Mouse (Mus musculus): ENCODE measurements around the gene 9930021J03Rik. TPM values are rescaled to one million over a fixed set of nuclear protein-coding genes. Genes with fewer than 3 reads are reported as not detected.

The 9930021J03Rik gene
- 82.2 TPM for polyA plus RNA-seq (2014; fragmentation: Illumina TruSeq; extraction: RNeasy Lipid Tissue Mini Kit (QIAGEN cat#74804); ENCODE audit: low read depth, low replicate concordance)

DNA sequence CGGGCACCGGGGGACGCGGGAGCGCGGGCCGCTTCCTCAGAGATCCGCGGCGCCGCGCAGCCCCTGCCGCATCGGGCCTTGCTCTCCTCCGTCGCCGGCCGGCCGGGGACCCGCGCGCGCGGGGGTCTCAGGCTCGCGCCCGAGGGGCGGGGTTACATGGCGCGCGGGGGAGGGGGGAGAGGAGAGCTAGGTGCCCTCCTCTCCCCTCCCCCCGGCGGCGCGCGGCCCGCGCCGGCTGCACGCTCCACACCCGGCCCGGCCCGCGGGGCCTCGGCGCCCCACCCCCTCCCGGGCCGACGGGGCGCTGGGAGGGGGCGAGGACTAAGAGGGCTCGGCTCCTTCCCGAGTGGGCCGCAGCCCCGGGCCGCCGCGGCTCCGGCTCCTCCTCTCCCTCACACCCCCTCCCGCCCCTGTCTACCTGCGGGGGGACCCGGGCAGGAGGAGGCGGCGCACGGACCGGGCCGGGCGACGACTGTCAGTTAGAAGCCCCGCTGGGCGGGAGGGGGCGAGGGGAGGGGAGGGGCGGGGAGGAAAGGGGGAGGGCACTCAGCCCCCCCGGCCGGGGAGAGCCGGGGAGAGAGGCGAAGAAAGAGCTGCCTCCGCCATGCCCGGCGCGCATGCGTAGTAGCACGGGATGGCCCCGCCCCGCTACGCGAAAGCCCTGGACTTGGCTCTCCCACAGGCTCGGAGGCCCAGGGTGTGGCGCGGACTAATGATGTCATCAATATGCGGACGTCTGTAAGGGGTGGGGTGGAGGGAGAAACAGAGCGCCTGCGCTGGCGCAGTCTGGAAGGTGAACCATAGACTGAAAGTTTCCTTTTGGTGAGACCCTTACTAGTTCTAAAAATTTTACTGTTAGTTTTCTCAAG is at the start of gene 9930021J03Rik:
Gene 9930021J03Rik, minus strand, starts transcription at position 73 of the 869 bp plus-strand sequence.

DNA sequence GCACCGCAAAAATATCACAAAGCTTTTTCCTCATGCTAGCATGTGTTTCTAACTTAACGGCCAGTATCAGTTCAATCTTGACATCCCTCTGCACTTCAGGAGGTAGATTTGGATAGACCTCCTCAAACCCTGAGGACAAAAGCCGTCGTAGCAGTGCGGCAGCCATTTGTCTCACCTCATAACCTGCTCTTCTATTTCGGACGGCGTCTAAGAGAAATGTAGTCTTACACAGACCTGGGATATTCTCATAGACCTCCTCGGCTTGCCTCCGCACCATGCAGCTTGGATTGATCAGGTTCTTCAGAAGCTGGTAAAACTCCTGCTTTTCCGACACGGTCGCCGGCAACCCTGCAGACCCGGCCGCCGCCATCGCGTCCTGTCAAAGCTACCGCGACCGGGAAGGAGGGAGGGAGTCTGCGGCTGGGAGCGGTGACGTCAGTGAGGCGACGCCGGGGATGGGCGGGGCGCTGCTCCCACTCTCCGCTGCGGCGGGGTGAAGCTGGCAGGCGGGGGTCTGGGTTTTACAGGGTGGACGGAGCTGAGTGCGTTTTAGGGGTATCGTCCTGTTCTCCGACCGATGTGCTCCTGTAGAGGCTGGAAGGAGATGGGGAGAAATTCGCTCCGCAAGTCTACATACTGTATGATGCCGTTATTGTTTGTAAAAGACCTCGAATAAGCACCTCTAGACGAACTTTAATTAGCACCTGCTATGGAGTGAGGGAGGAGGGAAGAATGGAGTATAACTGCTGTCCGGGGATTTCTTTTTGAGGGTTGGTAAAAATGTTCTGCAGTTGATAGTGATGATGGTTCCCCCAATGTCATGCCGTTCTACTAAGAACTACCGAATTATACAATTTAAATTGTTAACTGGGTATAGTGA is 7.0 kb upstream of the 9930021J03Rik start, which contains the start of gene Ranbp6:
Gene Ranbp6, minus strand, starts transcription at position 394 of the 880 bp plus-strand sequence.

DNA sequence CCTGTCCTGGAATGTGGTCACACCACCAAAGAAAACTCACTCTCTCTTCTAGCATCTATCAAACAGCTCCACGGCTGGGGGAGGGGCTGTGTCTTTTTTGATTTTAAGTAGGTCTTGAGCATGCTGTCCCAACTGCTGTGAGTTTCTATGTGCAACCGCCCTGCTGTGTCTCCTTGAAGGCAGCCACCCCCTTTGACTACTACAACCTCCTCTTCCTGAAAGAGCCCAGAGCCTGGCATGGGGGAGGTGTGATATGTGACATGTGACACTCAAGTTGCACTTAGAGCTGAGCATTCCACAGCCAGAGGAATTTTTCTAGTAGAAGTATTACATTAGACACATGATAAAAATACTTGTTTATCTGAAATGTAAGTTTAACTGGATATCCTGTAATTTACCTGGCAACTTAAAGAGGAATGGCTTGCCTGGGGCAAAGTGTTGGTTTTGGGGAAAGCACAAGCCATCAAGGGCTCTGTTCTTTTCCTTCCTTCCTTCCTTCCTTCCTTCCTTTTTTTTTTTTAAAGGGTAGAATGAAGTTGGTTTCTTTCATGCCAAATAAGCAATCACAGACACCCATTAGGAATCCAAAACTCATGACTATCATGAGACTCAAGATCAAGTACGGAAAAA is 108.4 kb downstream of the 9930021J03Rik start, which contains the start of gene Mlana:
Gene Mlana, plus strand, starts transcription at position 580 of the 630 bp plus-strand sequence.

Other genes starting within 250 kb of the 9930021J03Rik start
- gene Ermp1, start 157.6 kb downstream of the 9930021J03Rik start, polyA plus RNA-seq (2014; fragmentation: Illumina TruSeq; extraction: RNeasy Lipid Tissue Mini Kit (QIAGEN cat#74804); ENCODE audit: low read depth, low replicate concordance), result 28.2 TPM
- not detected for gene Mlana, start 108.2 kb downstream of the 9930021J03Rik start, polyA plus RNA-seq (2014; fragmentation: Illumina TruSeq; extraction: RNeasy Lipid Tissue Mini Kit (QIAGEN cat#74804); ENCODE audit: low read depth, low replicate concordance)
- 12.5 TPM for gene Ranbp6, start 7.0 kb upstream of the 9930021J03Rik start, polyA plus RNA-seq (2014; fragmentation: Illumina TruSeq; extraction: RNeasy Lipid Tissue Mini Kit (QIAGEN cat#74804); ENCODE audit: low read depth, low replicate concordance)
- 7.1 TPM for gene Il33, start 119.1 kb upstream of the 9930021J03Rik start, polyA plus RNA-seq (2014; fragmentation: Illumina TruSeq; extraction: RNeasy Lipid Tissue Mini Kit (QIAGEN cat#74804); ENCODE audit: low read depth, low replicate concordance)
- gene Trpd52l3, start 197.8 kb upstream of the 9930021J03Rik start, polyA plus RNA-seq (2014; fragmentation: Illumina TruSeq; extraction: RNeasy Lipid Tissue Mini Kit (QIAGEN cat#74804); ENCODE audit: low read depth, low replicate concordance), result 136 TPM
- gene Uhrf2, start 224.5 kb upstream of the 9930021J03Rik start, polyA plus RNA-seq (2014; fragmentation: Illumina TruSeq; extraction: RNeasy Lipid Tissue Mini Kit (QIAGEN cat#74804); ENCODE audit: low read depth, low replicate concordance), result 26.7 TPM

Data from testis, adult 10 weeks (tissue).